Mouse (Mus musculus) naive thymus-derived CD4-positive, alpha-beta T cell, adult 5 months (primary cell): Measurements from ENCODE around the gene Il17re. TPM values are rescaled to one million over a fixed set of nuclear protein-coding genes. Genes with fewer than 3 reads are reported as not detected.

ENCODE experiments used
- polyA plus RNA-seq: library from polyadenylated mRNA; unstranded; fragments of 100-300 nt; shearing (Covaris generic); gene quantifications from one replicate; pipeline ENCODE4 v1.2.1, GENCODE M21; 2017

The Il17re gene
- 0.21 TPM for polyA plus RNA-seq

DNA sequence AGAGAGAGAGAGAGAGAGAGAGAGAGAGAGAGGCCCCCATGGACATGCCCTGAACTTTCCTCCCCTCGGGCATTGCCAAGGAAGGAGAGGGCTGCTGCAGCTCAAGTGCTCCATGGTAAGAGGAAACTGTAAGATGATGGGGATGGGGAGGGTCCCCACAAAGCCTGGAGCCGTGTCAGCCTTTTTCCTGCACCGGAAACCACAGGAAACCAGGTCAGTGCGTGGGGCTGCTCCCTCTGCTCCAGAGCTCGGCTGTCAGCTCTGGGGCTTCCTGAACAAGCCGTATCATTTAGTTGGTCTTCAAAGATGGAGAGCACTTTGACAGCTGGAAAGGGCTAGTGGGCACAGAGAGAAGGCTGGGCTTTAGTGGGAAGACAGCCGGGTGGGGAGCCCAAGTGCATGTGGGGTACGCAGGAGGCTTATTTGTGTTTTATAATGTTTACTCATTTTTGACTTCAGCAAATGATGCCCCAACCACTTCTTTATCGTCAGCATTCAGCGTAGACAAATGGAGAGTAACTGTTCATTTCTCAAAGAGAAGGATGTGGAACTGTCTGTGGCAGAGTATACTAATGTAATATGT, at the start of gene Il17re:
TSS of gene Il17re (plus strand) at position 533 of the 583 bp plus-strand sequence.

DNA sequence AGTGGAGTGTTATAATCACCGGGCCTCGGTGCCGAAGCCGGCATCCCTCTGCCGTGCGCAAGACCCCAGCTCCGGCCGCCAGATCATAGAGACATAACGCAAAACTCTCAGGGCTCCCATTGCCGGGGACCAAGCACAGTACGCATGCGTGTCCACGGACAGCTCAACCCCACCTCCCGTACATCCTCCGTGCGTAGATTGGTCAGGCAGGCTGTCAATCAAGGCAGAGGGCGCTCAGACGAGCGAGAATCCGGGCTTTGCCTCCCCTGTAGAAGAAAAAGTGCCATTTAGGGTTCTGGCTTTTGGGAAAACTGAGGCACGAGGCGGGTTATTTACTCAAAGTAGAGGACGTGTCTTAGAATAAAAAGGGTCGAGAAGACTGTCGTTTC, 39.1 kb upstream of the Il17re start, which contains the start of gene Rpusd3:
TSS of gene Rpusd3 (minus strand) at position 142 of the 389 bp plus-strand sequence.

DNA sequence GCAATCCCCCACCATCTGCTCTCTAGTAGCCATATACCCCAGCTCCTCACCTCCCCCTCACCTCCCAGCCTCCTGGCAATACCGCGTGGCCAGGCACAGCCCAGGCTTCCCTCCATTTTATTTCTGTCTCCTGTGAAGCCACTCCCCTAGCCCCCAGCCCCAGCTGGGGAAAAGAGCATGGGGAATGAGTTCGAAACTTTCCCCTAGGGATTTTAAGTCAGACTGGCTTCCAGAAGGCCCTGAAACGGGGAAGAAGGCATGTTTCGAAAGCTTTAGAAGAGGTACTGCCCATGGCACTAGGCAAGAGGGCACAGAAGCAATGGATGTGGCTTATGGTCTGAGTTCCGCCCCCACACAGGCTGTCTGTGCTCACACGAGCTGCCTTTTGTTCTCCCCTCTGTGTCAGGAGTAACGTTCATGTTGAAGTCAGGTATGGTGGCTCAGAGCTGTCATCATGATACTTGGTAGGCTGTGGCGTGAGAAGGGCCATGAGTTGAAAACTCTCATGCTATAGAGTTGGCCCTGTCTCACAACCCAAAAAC, 22.5 kb upstream of the Il17re start, which contains the start of gene Cidec:
TSS of gene Cidec (minus strand) at position 97 of the 542 bp plus-strand sequence.

DNA sequence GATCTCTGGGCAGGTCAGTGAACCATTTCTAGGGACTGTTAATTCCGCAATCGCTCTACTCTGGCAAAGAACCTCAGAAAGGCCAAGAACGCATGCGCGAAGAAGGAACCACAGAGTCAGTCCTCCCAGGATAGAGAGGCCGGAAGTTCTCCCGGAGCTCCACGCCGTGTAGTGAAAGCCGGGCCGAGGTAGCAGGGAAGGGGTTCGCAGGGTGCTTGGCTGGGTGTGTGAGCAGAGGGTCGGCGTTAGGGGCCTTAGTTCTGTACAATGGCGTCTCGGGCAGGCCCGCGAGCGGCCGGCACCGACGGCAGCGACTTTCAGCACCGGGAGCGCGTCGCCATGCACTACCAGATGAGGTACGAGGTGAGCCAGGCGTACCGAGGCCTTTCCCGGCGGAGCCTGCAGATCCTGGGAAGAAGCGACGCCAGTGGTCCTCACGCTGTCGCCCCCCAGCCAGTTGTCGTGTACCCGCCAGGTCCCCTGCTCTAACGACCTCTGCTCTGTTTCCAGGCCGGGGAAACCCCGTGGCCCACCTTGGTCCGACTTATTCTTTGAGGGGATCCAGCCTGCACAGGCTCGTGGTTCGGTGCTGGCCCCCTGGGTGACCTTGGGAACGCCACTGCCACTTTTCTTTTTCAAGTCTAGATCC, 15.7 kb upstream of the Il17re start, which contains the start of gene Jagn1:
TSS of gene Jagn1 (plus strand) at position 128 of the 649 bp plus-strand sequence.

DNA sequence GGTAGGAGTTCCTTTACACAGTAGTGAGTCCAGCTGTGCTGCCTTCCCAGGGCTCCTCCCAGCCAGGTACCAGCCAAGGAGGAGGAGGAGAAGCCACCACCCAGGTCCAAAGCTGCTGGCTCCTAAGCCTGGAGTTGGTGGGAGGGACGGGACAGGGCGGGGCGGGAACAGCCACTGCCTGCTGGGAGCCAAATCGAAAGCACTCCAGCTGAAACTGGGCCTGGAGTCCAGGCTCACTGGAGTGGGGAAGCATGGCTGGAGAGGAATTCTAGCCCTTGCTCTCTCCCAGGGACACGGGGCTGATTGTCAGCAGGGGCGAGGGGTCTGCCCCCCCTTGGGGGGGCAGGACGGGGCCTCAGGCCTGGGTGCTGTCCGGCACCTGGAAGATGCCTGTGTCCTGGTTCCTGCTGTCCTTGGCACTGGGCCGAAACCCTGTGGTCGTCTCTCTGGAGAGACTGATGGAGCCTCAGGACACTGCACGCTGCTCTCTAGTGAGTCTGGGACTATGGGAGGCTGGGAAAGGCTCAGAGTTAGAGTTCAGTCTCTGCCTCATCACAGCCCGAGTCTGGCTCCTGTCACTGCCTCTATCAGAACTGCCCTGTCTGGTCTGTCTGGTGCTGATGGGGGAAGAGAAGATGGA, 13.1 kb downstream of the Il17re start, which contains the start of gene Il17rc:
TSS of gene Il17rc (plus strand) at position 131 of the 640 bp plus-strand sequence.

GRCm38 (mm10) chr6:113483100-113483615, 24.9 kb downstream of the Il17re start, which contains the start of gene Creld1:
Gene Creld1, plus strand, starts transcription at chr6:113483297.

DNA sequence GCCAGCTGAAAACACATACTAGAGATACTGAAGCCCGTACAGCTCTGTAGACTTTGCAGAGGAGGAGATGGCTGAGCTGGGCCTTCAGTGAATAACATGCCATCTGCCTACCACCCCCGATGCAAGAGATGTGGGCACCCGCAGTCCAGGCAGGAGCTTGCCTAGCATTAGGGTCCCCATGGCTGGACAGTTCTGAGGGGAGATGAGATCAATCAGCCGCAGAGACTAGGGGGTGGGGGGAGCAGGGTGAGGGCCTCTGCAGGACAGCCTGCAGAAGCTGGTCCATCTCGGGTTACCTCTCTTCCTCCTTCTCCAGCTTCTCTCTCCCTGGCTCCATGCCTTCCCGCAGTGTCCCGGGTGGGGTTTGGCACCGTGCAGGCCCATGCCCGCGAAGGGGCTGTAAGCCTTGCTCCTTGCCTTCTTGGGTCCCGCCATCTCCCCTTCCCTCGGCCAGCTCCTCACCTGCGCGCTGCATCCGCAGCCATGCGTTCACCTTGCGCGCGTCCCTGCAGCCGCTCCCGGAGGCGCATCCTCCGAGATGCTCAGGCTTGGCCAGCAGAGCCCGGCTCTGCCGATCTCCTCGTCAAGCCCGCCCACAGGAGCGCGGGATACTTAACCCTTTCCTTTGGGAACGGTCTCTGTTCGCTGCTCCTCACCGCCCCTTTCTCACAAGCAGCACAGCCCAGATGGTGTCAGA, 43.3 kb downstream of the Il17re start, which contains the start of gene Prrt3:
TSS of gene Prrt3 (minus strand) at position 544 of the 697 bp plus-strand sequence.

Other genes with a start within 250 kb of the Il17re start
- 50.6 TPM for gene Mtmr14, start 220.6 kb upstream of the Il17re start, polyA plus RNA-seq
- not detected for gene Cpne9, start 176.2 kb upstream of the Il17re start, polyA plus RNA-seq
- 74.5 TPM for gene Brpf1, start 151.3 kb upstream of the Il17re start, polyA plus RNA-seq
- gene Ogg1, start 131.5 kb upstream of the Il17re start, polyA plus RNA-seq, result 5.3 TPM
- gene Camk1, start 114.5 kb upstream of the Il17re start, polyA plus RNA-seq, result 0.58 TPM
- gene Tada3, start 80.6 kb upstream of the Il17re start, polyA plus RNA-seq, result 29.0 TPM
- gene Arpc4, start 80.4 kb upstream of the Il17re start, polyA plus RNA-seq, result 339 TPM
- 16.4 TPM for gene Ttll3, start 69.2 kb upstream of the Il17re start, polyA plus RNA-seq
- 12.5 TPM for gene Rpusd3, start 39.1 kb upstream of the Il17re start, polyA plus RNA-seq
- gene Cidec, start 22.7 kb upstream of the Il17re start, polyA plus RNA-seq, result not detected
- gene Jagn1, start 15.9 kb upstream of the Il17re start, polyA plus RNA-seq, result 21.2 TPM
- gene Il17rc, start 12.9 kb downstream of the Il17re start, polyA plus RNA-seq, result 0.32 TPM
- gene Creld1, start 24.8 kb downstream of the Il17re start, polyA plus RNA-seq, result 9.0 TPM
- gene Prrt3, start 43.4 kb downstream of the Il17re start, polyA plus RNA-seq, result 0.24 TPM
- gene Emc3, start 73.2 kb downstream of the Il17re start, polyA plus RNA-seq, result 103 TPM
- 1.2 TPM for gene Fancd2, start 73.2 kb downstream of the Il17re start, polyA plus RNA-seq
- not detected for gene Fancd2os, start 142.2 kb downstream of the Il17re start, polyA plus RNA-seq
- gene Brk1, start 146.3 kb downstream of the Il17re start, polyA plus RNA-seq, result 147 TPM
- gene Vhl, start 165.5 kb downstream of the Il17re start, polyA plus RNA-seq, result 27.7 TPM
- 34.9 TPM for gene Irak2, start 180.0 kb downstream of the Il17re start, polyA plus RNA-seq
- gene Tatdn2, start 238.6 kb downstream of the Il17re start, polyA plus RNA-seq, result 23.6 TPM